Mouse (Mus musculus): ENCODE measurements at regions not wholly inside any gene's neighbourhood (a gene's known extent, or its start where the extent isn't known, plus 50 kb on each side); places are given as distances from the start of the nearest gene placed in this dataset.

GRCm38 (mm10) chr2:178709192-178709881 is 279.0 kb downstream of the Cdh26 start:
- intact Hi-C loops (cut with DNase I): no loop called here

- intact Hi-C loops (cut with DNase I): no loop called here
Measured at GRCm38 (mm10) chr2:178710001-178710400, 279.7 kb downstream of the Cdh26 start.

- intact Hi-C loops (cut with DNase I): no loop called here
Measured at GRCm38 (mm10) chr2:178711587-178712080, 281.3 kb downstream of the Cdh26 start.

GRCm38 (mm10) chr2:178712391-178712892 is 282.1 kb downstream of the Cdh26 start:
- intact Hi-C loops (cut with DNase I): no loop called here

GRCm38 (mm10) chr2:178715500-178716245 is 285.3 kb downstream of the Cdh26 start:
- intact Hi-C loops (cut with DNase I): no loop called here

- intact Hi-C loops (cut with DNase I): no loop called here
Measured at GRCm38 (mm10) chr2:178718048-178718447, 287.7 kb downstream of the Cdh26 start.

GRCm38 (mm10) chr2:178723455-178723854 is 293.1 kb downstream of the Cdh26 start:
- intact Hi-C loops (cut with DNase I): no loop called here

GRCm38 (mm10) chr2:178724228-178724627 is 293.9 kb downstream of the Cdh26 start:
- intact Hi-C loops (cut with DNase I): no loop called here

GRCm38 (mm10) chr2:178727930-178728793 is 297.8 kb downstream of the Cdh26 start:
- intact Hi-C loops (cut with DNase I): no loop called here

GRCm38 (mm10) chr2:178728794-178729120 is 298.4 kb downstream of the Cdh26 start:
- intact Hi-C loops (cut with DNase I): no loop called here

- intact Hi-C loops (cut with DNase I): no loop called here
Measured at GRCm38 (mm10) chr2:178735099-178735498, 304.8 kb downstream of the Cdh26 start.

GRCm38 (mm10) chr2:178744617-178745016 is 314.3 kb downstream of the Cdh26 start:
- intact Hi-C loops (cut with DNase I): no loop called here

GRCm38 (mm10) chr2:178745296-178746015 is 315.1 kb downstream of the Cdh26 start:
- intact Hi-C loops (cut with DNase I): no loop called here

GRCm38 (mm10) chr2:178751247-178751646 is 320.9 kb downstream of the Cdh26 start:
- intact Hi-C loops (cut with DNase I): no loop called here

GRCm38 (mm10) chr2:178758366-178758765 is 328.0 kb downstream of the Cdh26 start:
- intact Hi-C loops (cut with DNase I): loop anchor here (5.0 kb wide), 1 partner anchor 129 kb away; no protein-coding TSS in a partner anchor

- intact Hi-C loops (cut with DNase I): no loop called here
Measured at GRCm38 (mm10) chr2:178768526-178768925, 338.2 kb downstream of the Cdh26 start.

GRCm38 (mm10) chr2:178769001-178769400 is 338.7 kb downstream of the Cdh26 start:
- intact Hi-C loops (cut with DNase I): no loop called here

- intact Hi-C loops (cut with DNase I): no loop called here
Measured at GRCm38 (mm10) chr2:178771435-178771834, 341.1 kb downstream of the Cdh26 start.

GRCm38 (mm10) chr2:178771881-178772280 is 341.6 kb downstream of the Cdh26 start:
- intact Hi-C loops (cut with DNase I): no loop called here

GRCm38 (mm10) chr2:178784822-178785589 is 354.7 kb downstream of the Cdh26 start:
- intact Hi-C loops (cut with DNase I): no loop called here

All from adrenal gland (tissue).